Mouse (Mus musculus) kidney, adult 18-20 months (tissue): ENCODE data around the gene Abi3.

Experiments
- DNase-seq: peaks from one replicate; pipeline ENCODE4 v3.0.0; 2021

Gene Abi3

GRCm38 (mm10) chr11:95838598-95838997 is 3.7 kb downstream of the Abi3 start:
- DNase-seq = no peak

- DNase-seq = peak; percentile 91
These were observed 5.2 kb downstream of the Abi3 start, which contains the start of gene Gngt2 for GRCm38 (mm10) chr11:95837059-95837458. Gene Gngt2 (plus strand): TSS chr11:95837216.

- DNase-seq = no peak
These were observed 5.8 kb downstream of the Abi3 start for GRCm38 (mm10) chr11:95836433-95836832.

GRCm38 (mm10) chr11:95835832-95836231 is 6.4 kb downstream of the Abi3 start:
- no peak for DNase-seq

- DNase-seq = no peak
These were observed 7.2 kb downstream of the Abi3 start for GRCm38 (mm10) chr11:95834742-95835710.

GRCm38 (mm10) chr11:95834143-95834667 is 8.1 kb downstream of the Abi3 start:
- DNase-seq = no peak

GRCm38 (mm10) chr11:95833631-95834142 is 8.6 kb downstream of the Abi3 start:
- no peak for DNase-seq

GRCm38 (mm10) chr11:95833006-95833570 is 9.2 kb downstream of the Abi3 start:
- no peak for DNase-seq

- no peak for DNase-seq
These were observed 9.9 kb downstream of the Abi3 start for GRCm38 (mm10) chr11:95832129-95833005.

GRCm38 (mm10) chr11:95831641-95832040 is 10.6 kb downstream of the Abi3 start:
- DNase-seq = no peak

GRCm38 (mm10) chr11:95831276-95831619 is 11.0 kb downstream of the Abi3 start:
- no peak for DNase-seq

GRCm38 (mm10) chr11:95830411-95831275 is 11.6 kb downstream of the Abi3 start:
- no peak for DNase-seq

GRCm38 (mm10) chr11:95829526-95830050 is 12.7 kb downstream of the Abi3 start:
- no peak for DNase-seq

- no peak for DNase-seq
These were observed 13.9 kb downstream of the Abi3 start for GRCm38 (mm10) chr11:95828181-95828964.

GRCm38 (mm10) chr11:95827464-95828085 is 14.7 kb downstream of the Abi3 start:
- peak; percentile 80 for DNase-seq

GRCm38 (mm10) chr11:95827168-95827447 is 15.2 kb downstream of the Abi3 start:
- no peak for DNase-seq

GRCm38 (mm10) chr11:95826317-95827167 is 15.7 kb downstream of the Abi3 start:
- peak; percentile 2 for DNase-seq

- DNase-seq = peak; percentile 2
These were observed 16.7 kb downstream of the Abi3 start for GRCm38 (mm10) chr11:95825625-95826024.

GRCm38 (mm10) chr11:95824877-95825243 is 17.4 kb downstream of the Abi3 start:
- peak; percentile 40 for DNase-seq
